Mouse (Mus musculus): ENCODE data around the gene Plk2. TPM values are rescaled to one million over a fixed set of nuclear protein-coding genes. Genes with fewer than 3 reads are reported as not detected.

The Plk2 gene
- total RNA-seq, 2 experiments from 2014 or later: 29.5 to 32.4 TPM

Other genes with a start within 250 kb of the Plk2 start
- gene Rab3c, start 114.0 kb upstream of the Plk2 start, total RNA-seq (2021): under 1 TPM; 0.03 to 0.14 TPM
- under 1 TPM; 0.11 to 0.23 TPM for gene Gapt, start 37.8 kb upstream of the Plk2 start, total RNA-seq (2021)

Data from heart, postnatal 25 days (tissue).